Comparison of ENCODE assay signal across 8 mouse cellular contexts in the genomic region with DNA sequence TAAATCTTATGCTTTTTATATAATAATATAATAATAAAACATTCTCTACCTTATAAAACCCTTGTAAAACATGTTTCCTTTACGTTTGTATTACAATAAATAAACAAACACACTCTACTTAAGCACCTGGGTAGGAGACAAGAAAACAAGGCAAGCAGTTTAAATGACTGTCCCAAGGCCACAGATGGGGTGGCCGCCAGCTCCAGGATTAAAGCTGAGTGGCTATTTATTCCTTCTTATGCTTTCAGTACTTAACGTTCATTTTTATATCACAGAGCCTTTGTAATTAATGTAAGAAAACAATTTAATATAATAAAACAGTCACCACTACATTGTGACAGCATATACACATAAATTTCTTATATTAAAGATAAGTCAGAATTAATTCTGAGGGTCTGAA.
DNase-seq lines count a peak whose midpoint lies in the region; ATAC-seq and TF ChIP-seq lines count a peak whose summit lies in the region.

No protein-coding gene starts in this region.

- TF ChIP-seq CTCF in heart, adult 2 months (IDR thresholded peaks at IDR 0.05) = no peak

- peak overlapping the region; percentile 54; the same call in 1 of the 2 replicates for H3K4me2 ChIP-seq in midbrain, embryonic 12.5 days (replicated peaks)
- H3K4me2 ChIP-seq in stomach, embryonic 16.5 days (ENCODE audit: low read depth, low read length) = peak overlapping the region; percentile 58

- no peak for TF ChIP-seq POLR2A in heart, adult 2 months (IDR thresholded peaks at IDR 0.05; ENCODE audit: insufficient read depth, low read depth, low read length)

- H3K27ac ChIP-seq in heart, adult 2 months = peak overlapping the region; percentile 75
- no peak overlapping the region; the same call in 1 of the 2 replicates for H3K27ac ChIP-seq in midbrain, embryonic 12.5 days (replicated peaks)
- no peak overlapping the region for H3K27ac ChIP-seq in midbrain, embryonic 10.5 days (replicated peaks)
- no peak overlapping the region for H3K27ac ChIP-seq in stomach, embryonic 16.5 days (ENCODE audit: low read length)

- no peaks in the 10 kb centered on the region for H3K36me3 ChIP-seq in heart, adult 2 months (ENCODE audit: control insufficient read depth, insufficient read depth, low read length)
- H3K36me3 ChIP-seq in midbrain, embryonic 12.5 days = no peaks in the 10 kb centered on the region
- 0 out of 2 replicates have a peak, but pooled peaks cover 2% of the 10 kb centered on the region for H3K36me3 ChIP-seq in midbrain, embryonic 10.5 days
- H3K36me3 ChIP-seq in stomach, embryonic 16.5 days (ENCODE audit: control insufficient read depth, insufficient read depth, low read length) = no peaks in the 10 kb centered on the region

- no peak for TF ChIP-seq EP300 in heart, adult 2 months (IDR thresholded peaks at IDR 0.05; ENCODE audit: insufficient read depth, low read depth, low read length)

- intact Hi-C loops in heart, adult 2 months (cut with DNase I) = loop anchor here (2.0 to 10.0 kb wide), 4 partner anchors 41 to 171 kb away; a partner anchor contains a TSS
- intact Hi-C loops in heart, postnatal 25 days (cut with DNase I) = loop anchor here (5.0 kb wide), 1 partner anchor 86 kb away; no protein-coding TSS in a partner anchor

- no peak overlapping the region for H3K9ac ChIP-seq in heart, adult 2 months (ENCODE audit: low read depth, low read length)
- no peak overlapping the region for H3K9ac ChIP-seq in midbrain, embryonic 12.5 days (replicated peaks)
- H3K9ac ChIP-seq in stomach, embryonic 16.5 days (ENCODE audit: low read length) = no peak overlapping the region

- peaks cover 2% of the 10 kb centered on the region for H3K4me1 ChIP-seq in heart, adult 2 months (ENCODE audit: control insufficient read depth, insufficient read depth, low read length)
- peaks cover 10% of the 10 kb centered on the region for H3K4me1 ChIP-seq in midbrain, embryonic 12.5 days
- H3K4me1 ChIP-seq in midbrain, embryonic 10.5 days = peaks cover 23% of the 10 kb centered on the region
- H3K4me1 ChIP-seq in stomach, embryonic 16.5 days (ENCODE audit: control insufficient read depth, insufficient read depth, low read length) = no peaks in the 10 kb centered on the region

- peak; percentile 41 for DNase-seq in adrenal gland, adult 2 months
- DNase-seq in adrenal gland, postnatal 4 days (ENCODE audit: low spot score in 2 of 2) = no peak
- no peak for DNase-seq in heart, adult 2 months
- DNase-seq in heart, postnatal 25 days (ENCODE audit: low spot score) = no peak
- no peak for DNase-seq in midbrain, embryonic 10.5 days (ENCODE audit: low spot score)
- no peak for DNase-seq in layer of hippocampus, postnatal 25 days (ENCODE audit: extremely low spot score in 1 of 2, low spot score in 1 of 2)

- no peaks in the 10 kb centered on the region for H3K27me3 ChIP-seq in heart, adult 2 months (ENCODE audit: control insufficient read depth, insufficient read depth, low read length)
- no peaks in the 10 kb centered on the region for H3K27me3 ChIP-seq in midbrain, embryonic 12.5 days
- H3K27me3 ChIP-seq in midbrain, embryonic 10.5 days (ENCODE audit: low read depth, poor library complexity, severe bottlenecking) = no peaks in the 10 kb centered on the region
- H3K27me3 ChIP-seq in stomach, embryonic 16.5 days (ENCODE audit: control insufficient read depth, insufficient read depth, low read length) = no peaks in the 10 kb centered on the region

- ATAC-seq in midbrain, embryonic 12.5 days (ENCODE audit: low FRiP score, low read depth) = no peak
- ATAC-seq in stomach, embryonic 16.5 days (ENCODE audit: insufficient read depth, low FRiP score) = no peak

- H3K9me3 ChIP-seq in midbrain, embryonic 12.5 days = no peaks in the 10 kb centered on the region
- H3K9me3 ChIP-seq in midbrain, embryonic 10.5 days (replicated peaks) = no peaks in the 10 kb centered on the region
- no peaks in the 10 kb centered on the region for H3K9me3 ChIP-seq in stomach, embryonic 16.5 days (replicated peaks; ENCODE audit: control insufficient read depth, low read length)

- H3K4me3 ChIP-seq in heart, adult 2 months = peak overlapping the region; percentile 57; the same call in 1 of the 2 replicates
- no peak overlapping the region for H3K4me3 ChIP-seq in midbrain, embryonic 12.5 days
- H3K4me3 ChIP-seq in midbrain, embryonic 10.5 days = no peak overlapping the region
- no peak overlapping the region; the same call in 1 of the 2 replicates for H3K4me3 ChIP-seq in stomach, embryonic 16.5 days (replicated peaks; ENCODE audit: low read length)

- H3K79me2 ChIP-seq in heart, adult 2 months (replicated peaks; ENCODE audit: control insufficient read depth, insufficient read depth, low read length) = peaks cover 10% of the 10 kb centered on the region

- 58% methylated on average over 3 of the region's 3 CpGs for WGBS in heart, adult 2 months
- 40% methylated on average over 3 of the region's 3 CpGs for WGBS in midbrain, embryonic 12.5 days
- whole genome bisulfite sequencing in midbrain, embryonic 10.5 days = 65% methylated on average over 3 of the region's 3 CpGs
- WGBS in stomach, embryonic 16.5 days = 66% methylated on average over 3 of the region's 3 CpGs
